Mouse (Mus musculus): ENCODE measurements around the gene Nova1. TPM values are rescaled to one million over a fixed set of nuclear protein-coding genes. Genes with fewer than 3 reads are reported as not detected.

The Nova1 gene
- 51.3 and 59.4 TPM in 2 replicates for polyA plus RNA-seq (2012; rRNA removed)

DNA sequence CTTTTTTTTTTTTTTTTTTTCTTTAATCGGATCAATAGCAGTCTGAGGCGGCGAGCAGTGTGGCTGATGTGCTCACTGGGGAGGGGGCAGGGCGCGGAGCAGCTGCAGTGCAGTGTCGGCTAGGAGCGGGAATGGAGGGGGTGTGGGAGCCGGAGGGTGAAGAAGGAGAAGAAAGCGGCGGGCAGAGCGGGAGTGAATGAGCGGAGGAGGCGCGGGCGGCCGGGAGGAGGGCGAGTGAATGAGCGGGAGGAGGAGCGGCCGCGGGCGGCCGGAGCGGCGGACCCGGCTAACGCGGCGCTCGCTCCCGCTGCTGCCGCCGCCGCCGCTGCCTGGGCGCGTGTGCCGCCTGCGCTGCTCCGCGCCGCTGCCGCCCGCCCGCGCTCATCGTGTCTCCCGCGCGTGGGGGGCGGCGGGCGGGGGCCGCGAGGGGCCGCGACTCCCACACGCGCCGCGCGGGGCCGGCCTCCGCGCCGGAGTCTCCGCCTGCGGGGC is at the start of gene Nova1:
Nova1 (minus strand) TSS at position 74 of the 492 bp plus-strand sequence.

All from central nervous system, embryonic 18 days (tissue).